Mouse (Mus musculus): ENCODE results near the gene Adgrl3.

The Adgrl3 gene

DNA sequence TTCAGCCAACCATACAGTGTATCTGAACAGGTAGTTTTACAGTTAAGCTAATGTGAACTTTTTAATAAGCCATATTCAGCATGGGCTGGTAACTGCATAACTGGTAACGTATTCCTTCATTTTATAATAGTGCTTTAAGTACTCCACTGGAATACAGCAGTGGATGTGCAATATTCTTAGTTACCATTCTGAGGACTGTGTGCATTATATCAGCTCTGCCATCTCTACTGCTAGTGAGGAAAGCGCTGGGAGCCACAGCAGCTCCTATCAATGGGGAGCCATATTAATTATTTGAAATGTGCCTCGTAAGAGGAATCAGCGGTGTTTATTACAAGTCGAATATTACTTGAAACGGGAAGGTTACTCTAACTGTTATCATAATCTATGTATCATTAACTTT, 539.0 kb downstream of the Adgrl3 start:
- no peak for DNase-seq (ENCODE audit: low read depth, low spot score)

DNA sequence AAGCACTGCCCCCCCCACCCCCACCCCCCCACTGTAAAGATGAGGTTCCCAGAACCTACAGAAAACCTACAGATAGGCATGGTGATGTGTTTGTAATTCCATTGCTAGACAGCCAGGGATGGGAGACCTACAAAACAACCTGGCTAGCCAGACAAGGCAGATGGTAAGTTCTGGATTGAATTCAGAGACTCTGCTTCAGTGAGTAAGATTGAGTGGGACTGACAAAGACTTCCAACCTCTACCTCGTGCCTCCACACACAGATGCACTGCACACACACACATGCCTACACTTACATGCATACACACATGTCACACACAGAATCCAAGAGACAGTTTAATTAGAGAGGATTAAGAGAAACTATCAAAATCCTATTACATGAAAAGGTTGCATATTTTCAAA, 544.4 kb downstream of the Adgrl3 start:
- no peak for DNase-seq (ENCODE audit: low read depth, low spot score)

- no peak for DNase-seq (ENCODE audit: low read depth, low spot score)
Measured at GRCm38 (mm10) chr5:81566577-81566976, 546.6 kb downstream of the Adgrl3 start.

DNA sequence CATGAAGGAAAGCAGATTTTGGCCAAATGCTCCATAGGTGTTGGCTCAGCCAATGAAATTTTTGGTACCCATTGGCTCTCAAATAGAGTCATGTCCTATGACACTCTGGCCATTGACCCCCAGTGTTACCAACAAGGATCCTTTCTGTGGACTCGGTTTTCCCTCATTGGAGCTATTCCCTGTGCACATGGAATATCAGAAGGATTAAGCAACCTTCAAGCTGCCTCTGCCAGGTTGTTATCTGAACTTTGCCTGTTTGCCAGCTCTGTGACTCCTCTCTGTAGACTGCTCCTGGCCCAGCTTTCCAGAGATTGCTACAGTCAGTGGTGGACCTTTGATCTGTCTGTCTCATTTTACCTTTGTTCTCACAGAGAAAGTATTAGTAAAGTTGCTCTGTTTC, 548.8 kb downstream of the Adgrl3 start:
- no peak for DNase-seq (ENCODE audit: low read depth, low spot score)

DNA sequence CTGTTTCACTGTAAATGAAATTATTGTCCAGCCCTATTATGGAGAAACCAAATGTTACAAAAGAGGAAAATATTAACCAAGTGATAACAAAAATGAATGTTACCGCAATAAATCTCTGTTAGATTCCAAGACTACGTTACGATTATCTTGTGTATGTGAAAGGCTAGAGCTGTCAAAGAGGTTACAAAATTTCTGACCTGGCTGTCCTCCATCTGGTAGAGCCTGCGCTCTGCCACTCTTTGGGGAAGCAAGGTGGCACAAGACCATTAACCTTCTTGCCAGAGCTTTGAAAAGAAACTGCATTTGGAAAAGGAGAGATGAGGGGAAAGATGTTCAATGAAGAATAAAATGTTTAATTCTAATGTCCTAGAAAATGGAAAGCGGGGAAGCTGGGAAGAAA, 562.9 kb downstream of the Adgrl3 start:
- no peak for DNase-seq (ENCODE audit: low read depth, low spot score)

GRCm38 (mm10) chr5:81583425-81583824, 563.5 kb downstream of the Adgrl3 start:
- no peak for DNase-seq (ENCODE audit: low read depth, low spot score)

- DNase-seq (ENCODE audit: low read depth, low spot score): no peak
Measured at GRCm38 (mm10) chr5:81584945-81585344, 565.0 kb downstream of the Adgrl3 start.

DNA sequence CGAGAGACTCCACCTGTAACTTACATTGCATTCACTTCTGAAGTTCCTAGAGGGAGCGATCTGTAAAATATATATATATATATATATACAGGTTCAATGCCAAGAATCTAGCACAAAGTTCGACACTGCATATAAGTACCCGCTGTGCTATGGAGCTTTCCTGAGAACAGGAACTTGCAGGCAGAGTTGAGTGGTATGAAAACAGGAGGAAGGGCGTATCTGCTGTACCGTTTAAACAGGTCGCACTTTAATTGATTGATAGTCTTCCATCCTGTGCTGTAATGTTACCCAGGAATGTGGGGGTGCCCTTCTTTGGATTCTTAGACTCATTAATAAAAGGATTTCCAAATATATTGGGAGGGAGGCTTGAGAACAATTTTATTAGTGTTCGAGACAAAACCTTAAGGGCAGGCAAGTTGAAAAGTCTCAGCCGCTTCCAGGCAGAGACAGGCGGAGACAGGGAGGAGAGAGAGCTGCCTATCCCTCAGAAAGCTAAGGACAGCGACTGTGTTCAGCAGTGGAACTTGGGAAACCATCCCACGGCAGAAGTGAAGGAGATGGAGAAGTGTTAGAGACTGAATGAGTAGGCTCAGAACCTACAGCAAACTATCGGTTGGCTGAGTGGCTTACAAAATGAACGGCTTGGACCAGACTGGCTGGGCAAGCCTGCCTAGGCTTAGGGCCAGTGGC, 570.2 kb downstream of the Adgrl3 start:
- no peak for DNase-seq (ENCODE audit: low read depth, low spot score)

DNA sequence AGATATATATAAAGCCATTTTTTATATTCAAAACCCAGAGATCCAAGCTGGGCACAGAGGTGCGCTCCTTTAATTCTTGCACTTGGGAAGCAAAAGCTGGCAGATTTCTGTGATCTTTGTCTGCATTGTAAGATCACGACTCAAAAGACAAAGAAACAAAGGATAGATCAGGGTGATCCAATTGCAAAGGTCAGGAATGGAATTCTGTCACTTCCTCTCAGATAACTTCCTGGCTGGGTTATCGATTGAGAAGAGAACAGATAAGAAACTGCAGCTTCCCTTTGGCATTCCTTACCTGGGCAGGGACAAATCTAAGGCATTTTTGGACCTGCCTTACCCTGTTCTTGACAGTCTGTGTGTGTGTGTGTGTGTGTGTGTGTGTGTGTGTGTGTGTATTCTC, 571.5 kb downstream of the Adgrl3 start:
- no peak for DNase-seq (ENCODE audit: low read depth, low spot score)

DNA sequence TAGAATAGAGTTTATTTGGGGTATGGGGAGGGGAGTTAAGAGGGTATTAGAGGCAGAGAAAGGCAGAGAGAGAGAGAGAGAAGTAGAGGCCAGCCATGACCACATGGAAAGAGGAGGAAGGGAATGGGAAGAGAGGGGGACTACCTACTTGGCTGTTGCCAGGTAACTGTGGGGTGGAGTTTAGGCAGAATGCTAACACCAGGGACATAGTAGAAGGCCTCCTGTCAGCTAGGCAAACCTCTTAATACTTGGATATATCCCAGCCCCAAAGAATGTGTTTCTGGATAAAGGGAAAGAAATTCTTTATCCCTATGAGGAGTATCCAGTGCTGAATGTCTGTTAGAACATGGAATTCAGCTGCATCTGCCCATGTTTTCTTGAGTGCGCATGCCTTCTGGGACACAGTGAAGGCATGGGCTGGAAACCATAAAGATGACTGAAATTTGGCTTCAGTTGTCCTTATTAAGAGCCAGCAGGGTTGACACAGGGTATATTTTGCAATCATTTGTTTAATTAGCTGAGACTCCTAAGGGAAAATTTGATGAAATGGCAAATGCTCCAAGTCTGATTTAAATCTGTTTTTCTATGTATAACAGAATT, 573.6 kb downstream of the Adgrl3 start:
- no peak for DNase-seq (ENCODE audit: low read depth, low spot score)

DNA sequence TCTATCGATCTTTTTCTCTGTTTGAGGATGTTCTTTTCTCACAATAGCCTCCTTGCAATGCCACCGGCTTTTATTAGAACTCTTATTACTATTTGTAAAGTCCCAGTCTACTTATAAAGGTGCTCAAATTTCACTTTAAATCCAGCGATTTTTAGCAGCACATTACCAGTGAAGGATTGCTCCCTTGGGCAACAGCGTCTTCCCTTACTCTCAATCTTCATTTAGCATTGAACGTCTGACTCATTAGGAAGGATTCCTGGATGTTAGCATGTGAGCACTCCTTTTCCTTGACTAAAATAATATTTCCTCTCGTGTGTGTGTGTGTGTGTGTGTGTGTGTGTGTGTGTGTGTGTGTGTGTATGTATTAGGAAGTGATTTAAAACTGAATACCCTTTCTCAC, 578.1 kb downstream of the Adgrl3 start:
- no peak for DNase-seq (ENCODE audit: low read depth, low spot score)

- DNase-seq (ENCODE audit: low read depth, low spot score): no peak
Measured at GRCm38 (mm10) chr5:81602889-81603288, 583.0 kb downstream of the Adgrl3 start.

DNA sequence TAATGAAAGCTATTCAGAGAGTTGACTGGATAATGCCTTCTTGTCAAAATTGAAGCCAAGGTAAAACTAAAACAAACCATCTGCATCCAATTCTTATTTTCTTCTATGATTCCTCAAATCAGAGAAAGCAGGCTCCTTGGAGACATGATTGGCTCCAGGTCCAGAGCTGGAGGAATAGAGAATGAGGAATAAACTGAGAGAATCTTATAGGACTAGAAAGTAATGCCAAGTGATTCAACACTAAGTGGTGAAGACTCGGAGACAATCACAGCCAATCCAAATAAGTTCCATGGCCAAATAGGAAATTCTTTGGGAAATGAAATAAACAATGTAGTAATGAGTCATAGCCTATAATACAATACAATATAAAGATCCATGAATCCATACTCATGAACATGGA, 585.7 kb downstream of the Adgrl3 start:
- no peak for DNase-seq (ENCODE audit: low read depth, low spot score)

GRCm38 (mm10) chr5:81610223-81610622, 590.3 kb downstream of the Adgrl3 start:
- DNase-seq (ENCODE audit: low read depth, low spot score): no peak

- DNase-seq (ENCODE audit: low read depth, low spot score): no peak
Measured at GRCm38 (mm10) chr5:81614674-81615073, 594.7 kb downstream of the Adgrl3 start.

DNA sequence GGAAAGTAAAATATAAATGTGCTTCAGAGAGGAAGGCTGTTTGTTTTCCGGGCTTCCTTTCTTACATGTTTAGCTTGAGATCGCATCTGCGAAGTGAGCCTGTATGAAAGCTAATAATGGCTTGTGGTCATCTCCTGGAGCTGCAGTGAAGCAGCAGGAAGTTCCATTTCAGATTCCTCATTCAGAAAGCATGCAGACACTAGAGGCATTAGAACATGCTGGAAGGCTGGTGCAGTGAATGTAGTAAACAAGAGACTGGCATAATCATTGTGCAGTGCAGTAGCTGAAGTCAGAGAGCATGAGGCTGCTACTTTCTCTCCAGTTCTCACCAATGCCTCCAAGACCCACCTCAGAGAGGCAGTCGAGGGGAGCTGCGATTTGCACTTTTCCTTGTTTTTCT, 601.2 kb downstream of the Adgrl3 start:
- DNase-seq (ENCODE audit: low read depth, low spot score): no peak

DNA sequence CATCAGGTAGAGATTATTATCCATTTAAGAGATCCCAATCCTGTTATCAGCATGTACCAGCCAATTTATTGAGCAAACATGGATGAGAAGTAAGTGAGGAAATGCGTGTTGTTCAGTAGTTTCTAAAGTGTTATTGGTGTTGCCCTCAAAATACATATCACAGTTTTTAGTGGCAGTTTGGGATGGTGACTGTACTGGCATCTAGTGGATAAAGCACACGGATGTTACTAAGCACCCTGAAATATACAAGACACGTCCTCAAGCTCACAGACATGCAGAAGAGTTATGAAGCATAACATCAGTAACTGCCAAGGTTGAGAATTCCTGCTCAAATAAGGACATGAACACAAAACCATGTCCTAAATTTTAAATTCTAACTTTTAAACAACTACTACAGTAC, 601.8 kb downstream of the Adgrl3 start:
- no peak for DNase-seq (ENCODE audit: low read depth, low spot score)

DNA sequence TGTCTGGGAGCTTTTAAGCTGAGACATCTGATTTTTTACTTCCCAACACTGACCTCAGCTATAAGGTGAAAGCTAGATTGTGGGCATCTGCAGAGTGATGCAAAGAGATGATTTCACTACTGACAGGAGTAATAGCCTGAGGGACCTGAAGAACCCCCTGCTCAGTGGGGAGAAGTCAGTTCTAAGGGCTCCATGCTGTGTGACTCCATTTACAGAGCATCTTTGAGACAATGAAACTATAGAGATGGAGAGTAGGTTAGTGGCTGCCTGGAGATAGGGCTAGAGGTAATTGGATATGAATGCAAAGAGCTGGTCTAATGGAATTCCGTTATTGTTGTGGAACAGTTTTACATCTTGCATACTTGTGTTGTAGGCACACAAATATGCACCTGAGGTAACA, 603.9 kb downstream of the Adgrl3 start:
- DNase-seq (ENCODE audit: low read depth, low spot score): no peak

- DNase-seq (ENCODE audit: low read depth, low spot score): no peak
Measured at GRCm38 (mm10) chr5:81636169-81636568, 616.2 kb downstream of the Adgrl3 start.

DNA sequence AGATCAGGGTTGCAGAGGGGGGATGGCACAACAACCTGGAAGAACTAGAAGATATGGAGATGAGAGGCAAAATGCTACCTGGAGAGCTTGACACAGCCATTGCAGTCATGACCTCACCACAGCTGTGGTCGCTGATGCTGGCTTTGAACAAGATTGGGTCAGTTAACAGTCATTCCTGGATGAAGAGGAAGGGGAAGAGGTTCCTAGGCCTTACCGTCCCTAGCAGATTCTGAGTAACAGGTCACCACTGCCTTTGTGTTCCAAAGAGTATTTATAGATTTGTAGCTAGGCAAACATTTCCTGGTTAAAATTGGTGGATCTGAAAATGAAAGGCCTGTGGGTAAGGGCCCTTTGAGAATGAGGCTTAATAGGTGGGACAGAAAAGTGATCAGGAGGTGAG, 618.5 kb downstream of the Adgrl3 start:
- DNase-seq (ENCODE audit: low read depth, low spot score): no peak

DNA sequence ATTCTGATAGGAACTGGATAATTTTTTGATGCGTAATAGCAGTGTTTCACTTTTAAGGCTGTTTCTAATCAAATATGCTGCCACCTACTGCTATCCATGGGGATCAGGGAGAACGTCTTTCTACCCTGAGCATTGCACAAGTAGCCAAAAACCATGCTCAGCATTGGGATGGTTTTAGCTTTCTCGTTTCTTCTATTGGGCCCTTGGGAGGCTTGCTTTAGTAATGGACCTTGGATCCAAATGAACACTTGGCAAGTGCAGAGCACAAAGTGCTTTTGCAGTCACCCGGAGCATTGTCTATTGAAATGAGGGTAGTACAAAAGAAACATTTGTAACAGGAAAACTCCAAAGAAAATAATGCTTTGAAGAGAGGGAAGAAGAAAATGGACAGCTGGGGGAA, 620.2 kb downstream of the Adgrl3 start:
- DNase-seq (ENCODE audit: low read depth, low spot score): no peak

DNA sequence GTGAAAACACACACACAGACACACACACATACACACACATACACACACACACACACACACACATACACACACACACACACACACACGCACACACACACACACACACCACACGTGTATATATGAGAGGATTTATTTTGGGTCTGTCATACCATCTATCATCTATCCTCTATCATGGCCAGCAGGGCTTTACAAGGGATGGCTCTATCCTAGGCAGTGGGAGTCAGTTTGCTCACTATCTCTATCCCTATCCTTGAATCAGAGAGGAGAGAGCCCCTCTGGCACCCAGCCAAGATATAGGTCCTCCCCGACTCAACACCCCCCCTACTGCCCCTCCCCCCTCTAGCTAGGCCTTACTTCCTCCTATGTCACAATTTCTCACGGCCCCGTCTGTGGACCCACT, 625.6 kb downstream of the Adgrl3 start:
- no peak for DNase-seq (ENCODE audit: low read depth, low spot score)

DNA sequence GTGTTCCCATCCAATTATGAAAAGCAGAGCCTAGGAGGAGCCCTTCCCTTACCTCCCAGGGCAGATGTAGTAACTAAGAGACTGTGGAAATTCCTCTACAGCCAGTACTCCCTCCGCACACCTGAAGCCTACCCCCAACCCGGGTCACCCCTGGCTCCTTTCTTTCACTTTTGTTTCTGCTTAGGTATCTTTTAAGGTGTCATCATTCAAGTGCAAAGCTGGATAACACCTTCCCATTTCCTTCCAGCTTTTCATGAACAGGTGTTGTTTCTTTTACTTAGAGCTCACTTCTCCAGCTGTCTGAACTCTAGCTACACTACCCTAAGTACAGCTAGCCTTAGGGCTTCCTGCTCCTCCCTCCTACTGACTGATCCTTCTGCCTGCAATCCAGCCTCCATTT, 634.0 kb downstream of the Adgrl3 start:
- no peak for DNase-seq (ENCODE audit: low read depth, low spot score)

Measured in CD4-positive, CD25-positive, alpha-beta regulatory T cell, adult 2 months (primary cell).